Comparison of ENCODE assay signal across 10 mouse cellular contexts in the genomic region with DNA sequence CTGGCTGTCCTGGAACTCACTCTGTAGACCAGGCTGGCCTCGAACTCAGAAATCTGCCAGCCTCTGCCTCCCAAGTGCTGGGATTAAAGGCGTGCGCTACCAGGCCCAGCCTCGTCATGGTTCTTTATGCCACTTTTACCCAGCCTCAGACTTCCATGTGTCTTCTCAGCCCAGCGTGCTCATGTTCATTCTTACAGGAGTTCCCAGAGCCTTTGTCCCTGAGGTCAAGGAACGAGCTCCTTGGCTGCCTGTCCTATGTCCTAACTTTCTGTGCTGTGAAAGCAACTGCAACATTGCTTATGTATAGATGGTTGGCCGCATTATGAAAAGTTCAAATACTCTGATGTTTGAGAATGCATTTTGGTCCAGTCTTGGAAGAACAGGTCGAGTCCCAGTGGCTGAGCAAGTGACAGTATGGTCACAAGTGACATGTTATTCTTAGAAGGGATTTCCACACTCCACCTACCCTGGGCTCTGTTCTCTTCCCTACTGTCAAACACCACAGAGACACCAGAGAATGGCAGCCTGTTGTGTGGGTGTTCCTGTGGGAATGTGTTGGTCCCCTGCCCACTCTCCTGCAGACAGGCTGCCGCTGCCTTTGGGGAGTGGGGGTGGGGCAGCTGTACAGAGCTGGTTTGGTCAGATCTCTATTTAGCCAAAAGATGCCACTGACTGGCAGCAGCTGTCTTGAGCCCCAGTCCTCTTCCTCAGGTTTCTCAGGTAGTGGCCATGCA.
DNase-seq lines count a peak whose midpoint lies in the region; ATAC-seq lines count a peak whose summit lies in the region.
"Had no signal": no experiment of that assay in that cellular context is flagged by ENCODE, and none has a peak within 500 bp of the region (broad histone marks: within the 10 kb centered on the region; RNA-seq: fewer than 3 reads in every experiment).

No protein-coding gene starts in this region.

- H3K9me3 ChIP-seq in hindbrain, embryonic 13.5 days, result no peaks in the 10 kb centered on the region
- H3K9me3 ChIP-seq: embryonic facial prominence, embryonic 12.5 days had no signal

- H3K27me3 ChIP-seq in hindbrain, embryonic 13.5 days, result no peaks in the 10 kb centered on the region
- H3K27me3 ChIP-seq: embryonic facial prominence, embryonic 12.5 days had no signal

- H3K27ac ChIP-seq in hindbrain, embryonic 13.5 days, result peak overlapping the region; percentile 52
- H3K27ac ChIP-seq: embryonic facial prominence, embryonic 12.5 days had no signal

- H3K4me2 ChIP-seq in hindbrain, embryonic 13.5 days, result 0 out of 2 replicates have a peak overlapping the region, but pooled peaks have one; percentile 6
- H3K4me2 ChIP-seq: embryonic facial prominence, embryonic 12.5 days had no signal

- H3K4me3 ChIP-seq in hindbrain, embryonic 13.5 days, result no peak overlapping the region
- H3K4me3 ChIP-seq: embryonic facial prominence, embryonic 12.5 days had no signal

- 74% methylated on average over 9 of the region's 9 CpGs for WGBS in hindbrain, embryonic 13.5 days

- no peak for ATAC-seq in cerebellum, adult (ENCODE audit: insufficient number of reproducible peaks, low FRiP score, low TSS enrichment)
- no peak for ATAC-seq in hindbrain, embryonic 13.5 days (ENCODE audit: low FRiP score)

- intact Hi-C loops in gastrocnemius, postnatal 14 days (cut with DNase I; ENCODE audit: low total_unique reads), result loop anchor here (5.0 kb wide), 1 partner anchor 70 kb away; no protein-coding TSS in a partner anchor

- peak; percentile 41 to 60 for DNase-seq in cerebellum, postnatal 10 days
- peak; percentile 41 for DNase-seq in lung, postnatal 14 days
- no peak for DNase-seq in lung, postnatal 36 days
- peak; percentile 88 to 92 for DNase-seq in right cerebral cortex, adult 2 months (ENCODE audit: low spot score in 2 of 2)
- DNase-seq in gastrocnemius, postnatal 14 days, result no peak
- no peak for DNase-seq in retina, embryonic 14.5 days (ENCODE audit: low spot score)
- DNase-seq: kidney, adult 8-10 months had no signal

- no peaks in the 10 kb centered on the region for H3K36me3 ChIP-seq in hindbrain, embryonic 13.5 days
- H3K36me3 ChIP-seq: embryonic facial prominence, embryonic 12.5 days had no signal

- H3K4me1 ChIP-seq in hindbrain, embryonic 13.5 days (replicated peaks), result peaks cover 46% of the 10 kb centered on the region

- peak overlapping the region; percentile 29; the same call in 1 of the 2 replicates for H3K9ac ChIP-seq in hindbrain, embryonic 13.5 days
- H3K9ac ChIP-seq: embryonic facial prominence, embryonic 12.5 days had no signal

Comparison
In these comparisons a context has a peak if more than half of its experiments do, and no peak if none do; other contexts are left out.
1. DNase-seq: peak in cerebellum, postnatal 10 days (2 of 2), lung, postnatal 14 days (single experiment) and right cerebral cortex, adult 2 months (2 of 2); none in lung, postnatal 36 days (single experiment), gastrocnemius, postnatal 14 days (single experiment) and retina, embryonic 14.5 days (single experiment).